Mouse (Mus musculus) adrenal gland, postnatal 14 days (tissue): ENCODE results near the gene Gm21981. TPM values are rescaled to one million over a fixed set of nuclear protein-coding genes. Genes with fewer than 3 reads are reported as not detected.

ENCODE experiments used
- DNase-seq: peaks from one replicate; pipeline ENCODE4 v3.0.0; 2021; ENCODE audit warnings: mixed read lengths
- long read RNA-seq, 2 experiments: library from polyadenylated mRNA; stranded (forward); transcript quantifications; one replicate each; pipeline ENCODE4 v2.0.0; 2021
- total RNA-seq: library from RNA; stranded (reverse); gene quantifications from 2 replicates; pipeline ENCODE4 v1.2.3, GENCODE M21; 2021

Gm21981 gene
- 0.90 and 1.4 TPM in 2 replicates for total RNA-seq
- long read RNA-seq, experiment 1, partial matches to known transcripts = 0 of 3 reads
- long read RNA-seq, experiment 1, other reads (novel, unspliced or antisense) = 3 of 3 reads
- long read RNA-seq, experiment 2, partial matches to known transcripts = 0 of 8 reads
- long read RNA-seq, experiment 2, other reads (novel, unspliced or antisense) = 8 of 8 reads

DNA sequence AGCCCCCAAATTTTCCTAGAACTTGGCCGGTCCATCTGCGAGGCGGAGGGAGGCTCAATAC, at the start of gene Gm21981:
Gene Gm21981, minus strand, starts transcription at position 14 of the 61 bp plus-strand sequence.
- no peak for DNase-seq

DNA sequence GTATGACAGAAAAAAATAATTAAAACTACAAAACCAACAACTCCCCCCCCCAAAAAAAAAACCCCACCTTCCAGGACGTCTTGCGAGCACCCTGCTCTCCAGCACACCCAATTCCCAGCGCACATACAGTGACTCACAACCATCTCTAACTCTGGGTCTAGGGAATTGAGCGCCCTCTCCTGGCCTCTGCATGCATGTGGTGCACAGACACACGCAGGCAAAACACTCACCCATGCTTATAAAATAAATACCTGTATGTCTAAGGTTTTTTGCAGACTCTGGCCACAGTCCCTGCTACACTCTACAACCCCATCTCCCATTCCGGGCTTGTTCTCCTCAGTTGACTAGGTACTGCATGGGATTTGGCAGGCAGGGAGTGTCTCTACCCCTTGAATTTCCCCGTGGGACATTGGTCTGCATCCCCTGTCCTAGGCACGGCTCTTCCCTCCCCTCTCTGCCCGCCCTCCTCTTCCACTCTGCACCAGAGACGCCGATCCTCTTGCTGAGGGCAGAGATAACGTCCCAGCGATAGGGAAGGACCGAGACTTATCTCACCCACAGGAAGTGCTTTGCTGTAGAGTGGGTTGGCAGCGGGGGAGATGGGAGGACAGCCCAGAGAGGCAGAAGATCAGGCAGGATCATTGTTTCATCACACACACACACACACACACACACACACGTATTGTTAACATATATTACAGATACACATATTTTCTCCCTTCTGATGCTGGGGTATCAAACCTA, 48.9 kb upstream of the Gm21981 start:
- DNase-seq = peak; percentile 52

DNA sequence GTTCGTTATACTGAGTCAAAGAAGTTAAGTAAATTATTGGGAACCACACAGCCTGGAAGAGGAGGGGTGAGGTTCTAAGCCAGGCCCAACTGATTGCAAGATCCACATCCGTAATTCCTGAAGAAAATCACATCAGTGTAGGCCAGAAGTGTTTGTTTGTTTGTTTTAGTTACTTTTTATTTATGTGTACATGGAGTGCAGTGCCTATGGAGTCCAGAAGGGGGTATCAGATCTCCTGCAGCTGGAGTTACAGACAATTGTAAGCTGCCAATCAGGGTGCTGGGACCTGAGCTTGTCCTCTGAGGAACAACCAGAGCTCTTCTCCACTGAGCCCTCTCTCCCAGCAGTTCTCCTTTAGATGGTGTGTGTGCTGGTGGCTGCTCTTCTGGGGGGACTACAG, 45.9 kb upstream of the Gm21981 start:
- no peak for DNase-seq

DNA sequence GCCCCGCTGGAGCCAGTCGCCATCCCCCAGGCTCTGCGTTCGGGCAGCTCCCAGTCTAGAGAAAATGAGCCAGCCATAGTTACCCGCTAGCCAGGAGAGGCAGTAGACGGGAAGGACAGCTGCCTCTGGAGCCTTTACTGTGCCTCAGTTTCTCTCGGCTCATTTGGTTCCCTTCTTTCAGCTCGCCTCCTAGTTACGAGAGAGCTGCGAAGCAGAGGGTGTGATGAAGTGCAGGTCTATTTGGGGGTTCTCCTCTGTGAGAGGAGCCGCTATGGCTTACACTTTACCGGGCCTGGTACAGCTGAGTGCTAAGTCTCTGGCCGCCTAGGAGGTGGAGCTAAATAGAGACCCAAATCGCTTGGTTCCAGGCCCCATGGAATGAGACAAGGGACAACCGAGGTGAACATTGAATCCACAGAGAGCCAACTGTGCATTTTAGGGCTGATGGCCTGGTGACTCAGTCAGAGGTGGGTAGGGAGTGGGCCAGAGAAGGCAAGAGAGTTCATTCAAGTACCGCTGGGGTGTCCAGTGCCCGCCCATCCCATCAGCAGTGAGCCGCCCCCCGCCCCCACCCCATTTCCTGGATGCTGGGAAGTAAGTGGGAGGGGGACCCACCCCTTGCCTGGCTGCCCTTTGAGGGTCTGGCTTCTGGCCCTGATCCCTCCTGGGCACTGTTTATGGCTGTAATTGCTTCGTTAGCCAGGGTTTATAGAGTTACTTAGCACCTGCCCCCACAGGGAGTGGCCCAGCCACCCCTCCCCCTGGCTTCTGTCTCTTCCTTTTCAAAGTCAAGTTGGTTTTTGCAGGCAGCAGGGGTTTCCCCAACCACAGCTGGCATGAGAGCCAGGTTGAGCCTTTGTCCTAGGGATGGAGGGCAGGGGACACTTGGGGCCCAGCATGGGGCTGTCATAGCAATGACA, 44.9 kb upstream of the Gm21981 start:
- peak; percentile 39 for DNase-seq

DNA sequence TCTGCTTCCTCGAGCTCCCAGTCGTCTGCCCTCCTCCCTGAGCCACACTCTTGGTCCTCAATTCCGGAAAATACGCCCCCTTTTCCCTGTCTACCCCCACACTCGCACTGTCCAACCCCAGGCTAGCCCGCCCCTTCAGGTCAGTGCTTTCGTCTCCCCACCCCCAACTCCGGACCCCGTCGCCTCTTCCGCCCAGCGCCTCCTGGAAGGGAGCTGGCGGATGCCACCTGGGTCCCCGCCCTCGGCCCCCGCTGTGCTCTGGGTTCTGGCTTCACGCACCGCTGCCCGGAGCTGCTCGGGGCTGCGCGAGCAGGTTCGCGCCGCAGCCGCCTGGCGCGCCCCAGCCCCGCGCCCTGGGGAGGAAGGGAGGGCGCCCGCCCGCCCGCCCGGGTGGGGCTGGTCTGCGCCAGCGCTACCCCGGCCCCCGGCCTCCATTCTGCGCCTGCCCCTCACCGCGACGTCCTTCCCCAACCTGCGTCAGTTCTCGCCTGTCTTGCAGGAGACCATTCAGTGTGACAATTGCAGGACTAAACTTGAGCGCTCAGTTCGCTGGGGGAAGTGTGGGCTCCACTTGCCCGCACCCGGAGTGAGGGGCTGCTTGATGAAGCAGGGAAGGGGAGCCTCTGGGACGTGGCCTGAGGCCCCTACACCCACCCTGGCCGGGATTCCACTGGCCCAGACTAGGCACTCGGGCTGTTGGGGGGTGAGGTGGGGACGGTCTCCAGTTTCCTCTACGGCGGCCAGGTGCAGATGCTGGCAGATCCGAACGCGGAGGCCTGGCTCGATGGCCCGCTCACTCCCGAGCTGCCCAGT, 44.0 kb upstream of the Gm21981 start:
- peak; percentile 74 for DNase-seq

DNA sequence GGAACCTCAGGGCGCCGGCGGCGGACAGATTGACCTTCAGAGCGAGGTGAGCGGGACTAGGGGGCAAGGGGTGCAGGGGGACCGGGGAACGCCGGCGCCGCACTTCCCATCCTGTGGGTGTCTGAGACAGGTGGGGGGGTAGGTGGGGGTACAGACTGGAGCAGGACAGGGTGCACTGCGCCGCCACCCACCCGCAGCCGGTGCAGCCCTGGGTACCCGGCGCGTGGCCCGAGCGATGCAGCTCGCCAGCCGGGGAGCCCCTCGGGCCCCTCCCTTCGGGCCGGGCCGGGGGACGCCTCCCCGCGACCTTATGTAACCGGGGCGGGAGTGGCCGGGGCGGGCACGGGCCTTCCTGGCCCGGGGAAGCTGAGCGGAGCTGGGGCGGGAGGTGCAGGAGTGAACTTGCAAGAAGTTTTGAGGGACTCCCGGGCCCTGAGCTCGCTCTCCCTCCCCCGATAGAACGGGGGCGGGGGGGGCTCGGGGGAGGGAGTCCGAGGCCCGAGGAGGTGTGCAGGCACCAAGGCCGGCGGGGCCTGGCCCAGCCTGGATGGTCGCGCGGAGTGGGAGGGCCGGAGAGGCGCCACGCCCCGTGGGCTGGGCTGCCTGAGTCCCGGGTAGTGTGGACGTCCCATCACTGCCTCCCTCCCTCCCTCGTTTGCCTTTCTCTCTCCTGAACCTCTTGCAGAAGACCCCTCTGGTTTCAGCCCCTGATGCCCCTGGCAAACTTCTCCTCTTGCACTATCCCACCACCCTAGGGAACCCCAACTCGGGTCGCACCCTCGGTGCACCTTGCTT, 43.2 kb upstream of the Gm21981 start:
- DNase-seq = peak; percentile 93

DNA sequence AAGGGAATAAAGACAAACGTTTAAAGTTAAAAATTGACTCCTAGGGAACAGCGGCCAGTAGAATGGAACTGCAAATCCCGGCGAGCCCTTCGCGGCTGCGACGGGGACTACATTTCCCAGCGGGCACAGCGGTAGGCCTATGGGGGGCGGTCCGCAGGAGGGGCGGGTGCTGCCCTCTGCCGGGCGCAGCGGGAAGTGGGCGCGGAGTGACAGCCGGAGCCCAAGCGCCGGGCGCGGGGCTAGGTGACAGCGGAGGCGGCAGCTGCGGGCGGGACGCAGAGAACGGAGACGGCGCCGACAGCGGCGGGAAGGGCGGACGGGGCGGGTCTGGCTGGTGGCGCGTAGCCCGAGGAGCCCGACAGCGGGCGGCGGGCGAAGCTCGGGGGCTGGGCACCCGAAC, 42.6 kb upstream of the Gm21981 start, which contains the start of gene Tfeb:
Gene Tfeb, plus strand, starts transcription at position 175 of the 400 bp plus-strand sequence.
- peak; percentile 99 for DNase-seq

DNA sequence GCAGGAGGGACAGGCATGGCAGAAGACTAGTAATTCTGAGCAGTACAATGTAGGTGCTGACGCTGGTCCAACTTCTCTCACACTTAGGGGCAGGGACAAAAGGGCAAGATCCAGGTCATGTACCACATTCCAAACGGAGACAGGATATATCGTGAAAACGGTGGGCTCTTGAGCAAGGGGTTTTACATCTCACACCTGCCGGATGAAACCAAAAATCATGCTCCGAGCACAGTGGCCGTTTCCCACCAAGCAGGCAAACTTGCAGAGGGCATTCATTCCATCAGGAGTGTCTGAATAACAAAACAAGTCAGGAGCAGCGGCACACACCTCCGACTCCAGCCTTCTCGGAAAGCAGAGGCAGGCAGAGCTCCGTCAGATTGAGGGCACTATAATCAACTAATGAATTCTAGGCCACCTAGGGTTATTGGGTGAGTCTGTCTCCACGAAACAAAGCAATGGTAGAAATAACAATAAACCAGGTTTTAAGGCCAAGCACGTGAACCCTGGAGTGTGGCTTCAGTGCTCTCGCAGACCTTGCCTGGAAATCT, 41.4 kb upstream of the Gm21981 start:
- no peak for DNase-seq

DNA sequence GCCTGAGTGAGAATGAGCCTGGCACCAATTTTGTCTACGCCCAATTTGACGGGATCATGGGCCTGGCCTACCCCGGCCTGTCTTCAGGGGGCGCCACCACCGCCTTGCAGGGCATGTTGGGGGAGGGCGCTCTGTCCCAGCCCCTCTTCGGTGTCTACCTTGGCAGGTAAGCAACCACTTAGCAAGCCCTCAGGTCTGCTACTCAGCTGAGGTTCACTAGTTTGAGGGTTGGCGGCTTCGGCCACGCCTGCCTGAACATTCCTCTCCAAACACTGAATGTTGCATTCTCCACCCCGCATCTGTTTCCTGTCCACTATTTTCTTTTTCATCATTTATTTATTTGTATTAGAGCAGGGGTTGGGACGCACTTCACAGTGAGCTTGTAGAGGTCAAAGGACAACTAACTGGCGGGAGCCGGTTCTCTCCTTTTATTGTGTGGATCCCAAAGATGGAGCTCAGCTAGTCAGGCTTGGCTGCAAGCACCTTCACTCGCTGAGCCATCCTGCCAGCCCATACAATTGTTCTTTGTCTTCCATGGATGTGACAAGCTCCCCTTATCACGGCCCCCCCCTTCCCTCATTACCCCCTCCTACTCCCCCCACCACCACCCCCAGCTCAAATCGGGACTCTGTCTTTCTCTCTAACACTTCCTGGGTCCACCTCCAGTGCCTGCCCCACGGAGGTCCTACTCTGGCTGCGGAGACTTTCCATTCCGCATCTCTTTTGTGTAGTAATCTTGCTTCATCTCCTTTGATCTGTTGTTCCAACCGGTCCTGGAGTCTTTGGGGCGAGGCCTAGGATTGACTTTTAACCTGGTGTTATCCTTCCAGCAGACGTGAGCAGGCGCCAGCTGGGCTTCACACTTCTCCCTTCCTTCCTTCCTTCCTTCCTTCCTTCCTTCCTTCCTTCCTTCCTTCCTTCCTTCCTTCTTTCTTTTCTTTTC, 36.6 kb upstream of the Gm21981 start:
- no peak for DNase-seq

DNA sequence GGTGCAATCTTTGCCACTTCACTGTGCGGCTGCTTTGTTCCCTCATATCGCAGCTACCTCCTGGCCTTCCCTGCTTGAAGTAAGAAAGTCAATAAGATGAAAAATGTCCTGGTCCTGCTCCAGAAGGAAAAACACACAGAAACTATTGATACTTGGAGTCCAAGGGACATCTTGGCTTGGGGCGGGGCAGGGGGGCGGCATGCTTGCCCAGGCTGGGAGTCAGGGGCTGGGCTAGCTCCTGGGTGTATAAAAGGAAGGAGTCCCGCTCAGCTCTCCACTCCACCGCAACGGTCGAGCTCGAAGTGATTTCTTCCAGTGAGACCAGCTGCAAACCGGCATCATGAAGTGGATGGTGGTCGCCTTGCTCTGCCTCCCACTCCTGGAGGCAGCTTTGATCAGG, 32.3 kb upstream of the Gm21981 start, which contains the start of gene Pgc:
Gene Pgc, plus strand, starts transcription at position 277 of the 400 bp plus-strand sequence.
- no peak for DNase-seq

DNA sequence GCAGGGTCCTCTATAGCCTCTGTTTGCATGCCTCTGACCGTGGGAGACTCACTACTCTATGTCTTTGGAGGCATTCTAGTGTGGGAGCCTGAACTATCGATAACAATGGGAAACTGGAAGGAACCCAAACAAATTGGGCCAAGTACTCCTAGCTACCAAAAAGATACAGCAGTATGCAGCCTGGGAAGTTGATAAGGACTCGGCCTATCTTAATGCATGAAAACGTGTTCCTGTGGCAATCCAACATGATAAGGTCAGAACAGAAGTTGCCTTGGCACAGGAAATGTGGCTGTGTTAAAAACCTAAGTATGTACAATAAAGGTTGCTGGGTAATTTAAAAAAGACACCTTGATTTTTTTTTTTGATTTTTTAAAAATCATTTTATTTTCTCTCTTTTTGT, 26.9 kb upstream of the Gm21981 start:
- DNase-seq = no peak

DNA sequence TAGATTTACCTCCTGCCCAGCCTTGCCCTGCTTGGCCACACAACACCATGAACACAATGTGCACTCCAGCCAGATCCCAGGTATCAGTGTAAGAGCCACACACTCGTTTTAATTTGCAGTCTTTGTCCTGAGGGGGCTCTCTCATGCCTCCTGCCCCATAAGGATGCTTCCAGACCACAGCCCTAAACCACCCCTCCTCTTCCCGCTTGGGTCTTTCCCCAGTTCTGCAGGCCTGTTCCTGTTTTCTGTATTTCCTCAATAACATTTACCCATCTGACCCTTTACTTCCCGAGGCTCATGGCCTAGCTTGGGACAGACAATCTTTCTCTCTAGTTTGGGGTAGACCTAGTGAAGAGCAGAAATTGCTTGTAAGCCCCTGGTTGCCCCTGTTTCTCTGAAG, 20.8 kb upstream of the Gm21981 start:
- no peak for DNase-seq

DNA sequence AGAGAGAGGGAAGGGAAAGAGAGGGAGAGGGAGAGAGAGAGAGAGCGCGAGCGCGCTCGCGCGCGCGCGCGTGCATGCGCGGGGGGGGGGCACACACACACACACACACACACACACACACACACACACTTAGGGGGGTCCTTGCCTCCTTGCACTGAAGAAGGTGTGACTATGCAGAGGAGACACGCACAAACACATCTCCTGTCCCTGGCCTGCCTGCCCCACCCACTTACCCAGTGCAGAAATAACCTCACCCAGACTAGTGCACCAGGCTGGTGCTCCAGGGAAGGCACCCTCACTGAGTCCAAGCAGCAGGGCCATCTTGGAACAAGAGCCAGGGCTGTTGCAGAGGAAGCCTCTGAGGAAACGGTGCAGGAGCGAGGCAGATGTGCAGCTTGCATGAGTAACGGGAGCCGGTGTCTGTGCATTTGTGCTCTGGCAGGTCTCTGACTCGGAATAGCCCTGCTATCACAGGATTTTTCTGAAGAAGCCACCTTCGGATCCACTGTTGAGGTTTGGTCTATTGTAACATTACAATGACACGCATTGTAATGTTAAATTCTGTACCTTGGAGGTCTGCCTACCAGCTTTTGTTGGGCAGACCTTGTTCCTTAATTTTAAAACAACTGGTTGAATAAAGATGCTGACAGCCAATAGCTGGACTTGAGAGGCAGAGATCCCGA, 18.8 kb upstream of the Gm21981 start:
- no peak for DNase-seq

DNA sequence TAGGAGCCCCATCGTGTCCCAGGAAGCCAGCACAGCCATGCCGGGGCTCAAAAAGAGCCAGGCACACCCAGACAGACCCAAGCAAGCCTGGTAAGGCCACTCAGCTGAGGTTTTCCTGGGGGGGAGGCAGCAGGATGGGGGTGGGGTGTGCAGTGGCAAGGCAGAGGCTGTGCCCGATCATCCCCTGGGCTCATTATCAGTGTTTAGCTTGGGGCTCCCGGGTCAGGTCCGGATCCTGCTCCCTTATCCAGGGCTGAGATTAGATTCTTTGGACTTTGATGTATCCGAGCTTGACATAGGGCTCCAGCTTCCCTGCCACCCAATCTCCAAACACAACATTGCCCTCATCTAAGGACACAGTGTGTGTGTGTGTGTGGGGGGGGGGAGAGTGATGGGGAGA, 17.6 kb upstream of the Gm21981 start:
- no peak for DNase-seq

DNA sequence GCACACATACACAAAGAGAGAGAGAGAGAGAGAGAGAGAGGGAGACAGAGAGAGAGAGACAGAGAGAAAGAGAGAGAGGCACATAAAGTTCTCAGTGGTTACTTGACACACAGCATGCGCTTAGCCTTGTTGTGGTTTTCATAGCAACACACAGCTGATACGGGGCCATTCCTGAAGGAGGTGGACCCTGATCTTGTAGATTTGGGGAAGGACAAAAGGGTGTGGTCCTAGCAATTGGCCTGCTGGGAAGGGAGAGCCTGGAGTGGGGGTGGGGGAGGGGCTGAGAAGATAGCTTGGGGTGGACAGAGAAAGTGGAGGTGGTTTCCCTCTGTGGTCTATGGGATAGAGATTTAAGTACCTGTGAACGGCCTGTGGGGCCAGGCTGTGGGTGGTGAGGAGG, 15.8 kb upstream of the Gm21981 start:
- DNase-seq = no peak

DNA sequence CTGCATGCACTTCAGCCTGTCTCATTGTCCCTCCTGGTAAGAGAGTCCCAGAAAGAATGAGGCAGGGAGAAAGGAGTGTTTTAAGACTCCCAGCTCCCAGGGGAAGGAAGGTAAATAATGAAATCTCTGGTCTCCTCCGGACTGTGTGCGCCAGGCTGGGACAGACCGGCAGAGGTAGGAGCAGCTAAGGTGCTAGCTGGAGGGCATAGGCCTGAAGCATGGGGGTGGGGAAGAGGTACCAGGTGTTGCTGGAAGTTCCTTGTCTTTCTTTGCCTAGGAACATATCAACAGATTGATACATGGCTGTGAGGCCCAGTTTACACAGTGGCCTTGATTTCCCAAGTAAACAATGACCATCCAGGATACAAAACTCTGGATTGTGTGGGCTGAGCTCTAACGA, 14.7 kb upstream of the Gm21981 start:
- no peak for DNase-seq

DNA sequence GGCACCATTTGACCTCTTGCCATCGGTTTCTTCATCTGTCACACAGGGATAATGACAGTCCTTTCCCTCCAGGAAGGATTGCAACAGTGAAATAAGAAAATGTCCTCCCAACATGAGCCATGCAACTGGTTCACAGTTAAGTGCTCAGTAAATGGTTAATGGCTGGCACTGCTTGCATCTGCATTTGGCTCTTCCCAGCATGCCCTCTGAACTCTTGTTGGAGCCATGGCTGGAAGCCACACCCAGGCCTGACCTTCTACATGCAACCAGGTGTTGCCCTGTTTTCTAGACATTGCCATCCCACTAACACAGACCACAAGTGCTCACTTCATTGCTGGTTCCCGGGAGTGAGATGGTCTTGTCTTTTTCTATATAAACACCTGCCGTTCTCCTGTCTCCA, 13.7 kb upstream of the Gm21981 start:
- DNase-seq = no peak

DNA sequence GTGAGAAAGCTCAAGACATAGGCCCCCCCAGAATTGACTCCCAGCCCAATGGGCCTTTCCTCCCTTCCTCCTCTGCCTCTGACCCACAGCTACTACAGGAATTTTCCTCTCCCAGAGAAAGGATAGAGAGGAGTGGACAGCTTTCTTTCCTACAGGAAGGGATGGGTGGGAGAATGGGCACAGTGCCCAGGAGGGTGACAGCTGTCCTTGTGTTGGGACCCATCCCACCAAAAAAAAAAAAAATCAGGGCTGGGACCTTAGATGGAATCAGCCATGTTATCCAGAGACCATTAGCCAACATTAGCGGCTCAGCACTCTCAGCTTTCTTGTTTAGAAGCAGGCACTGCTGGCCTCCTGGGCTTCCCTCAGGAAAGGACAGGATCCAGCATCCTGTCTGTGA, 11.9 kb upstream of the Gm21981 start:
- DNase-seq = no peak

DNA sequence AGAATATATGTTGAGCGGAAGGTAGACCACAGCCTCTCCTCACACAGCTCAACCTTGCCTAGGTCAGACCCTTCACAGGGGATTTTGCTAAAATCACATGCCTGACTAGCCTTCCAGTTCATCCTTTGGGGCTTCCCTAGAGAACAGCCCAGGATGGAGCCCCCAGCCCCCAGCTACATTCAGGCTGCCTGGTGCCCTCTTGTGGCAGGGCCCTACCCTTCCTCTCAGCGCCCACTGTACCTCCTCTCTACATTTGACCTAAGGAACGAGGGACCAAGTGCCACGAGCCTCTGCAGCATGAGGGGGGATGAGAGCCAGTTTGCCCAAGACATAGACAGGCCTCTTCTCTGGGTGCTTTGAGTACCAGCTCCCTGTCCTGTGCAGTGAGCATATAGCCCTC, 10.4 kb upstream of the Gm21981 start:
- DNase-seq = no peak

DNA sequence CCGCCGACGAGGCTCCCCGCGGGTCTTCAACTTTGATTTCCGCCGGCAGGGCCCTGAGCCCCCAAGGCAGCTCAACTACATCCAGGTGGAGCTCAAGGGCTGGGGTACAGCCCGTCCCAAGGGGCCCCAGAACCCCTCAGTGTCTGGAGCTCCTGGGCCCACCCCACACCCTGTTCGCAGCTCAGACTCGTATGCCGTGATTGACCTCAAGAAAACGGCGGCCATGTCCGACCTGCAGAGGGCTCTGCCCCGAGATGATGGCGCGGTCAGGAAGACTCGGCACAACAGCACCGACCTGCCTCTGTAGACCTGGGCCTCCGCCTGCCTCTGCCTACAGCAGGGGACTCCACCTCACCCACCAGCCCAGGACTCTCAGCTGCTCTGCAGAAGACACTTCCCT, 9.3 kb upstream of the Gm21981 start:
- no peak for DNase-seq
